Mouse (Mus musculus) bone marrow macrophage, adult 2 months (primary cell): ENCODE results near the gene Casp1.

Experiments used
- CTCF ChIP-seq: IDR thresholded peaks from 2 replicates; pipeline ENCODE4 v1.5.1; 2012; ENCODE audit warnings: low read depth, mild to moderate bottlenecking, low read length, moderate library complexity
- POLR2A ChIP-seq: IDR thresholded peaks from 2 replicates; pipeline ENCODE4 v1.6.1; 2012; ENCODE audit warnings: mild to moderate bottlenecking, low read depth, low read length, borderline replicate concordance

DNA sequence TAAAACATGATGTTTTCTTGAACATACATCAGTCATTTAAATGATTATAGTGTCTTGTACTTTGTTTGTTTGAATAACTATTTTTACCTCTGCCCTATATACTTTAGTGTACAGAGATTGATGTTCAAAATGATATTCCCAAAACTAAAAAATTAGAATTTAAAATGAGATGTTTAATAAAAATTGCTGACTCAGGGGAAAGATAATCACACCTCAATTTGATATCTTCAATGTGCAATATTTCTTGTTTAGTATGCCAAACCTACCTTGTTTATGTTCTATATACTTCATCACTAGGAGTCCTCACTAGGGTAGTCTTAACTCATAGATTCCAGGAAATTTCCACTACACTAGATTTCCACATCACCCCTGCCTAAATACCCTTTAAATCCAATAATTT is 11.8 kb downstream of the Casp1 start:
- no peak for TF ChIP-seq CTCF
- TF ChIP-seq POLR2A: no peak
